In genomic region chr1:64035087-64035791, GRCm38 (mm10) we compare ENCODE assay signal across 8 mouse cellular contexts.
DNase-seq lines count a peak whose midpoint lies in the region; ATAC-seq lines count a peak whose summit lies in the region.

No protein-coding gene starts in this region.

- ATAC-seq in heart, embryonic 13.5 days (ENCODE audit: extremely low read depth, insufficient number of reproducible peaks, low FRiP score, low TSS enrichment), result no peak; the same call in 1 of the 2 replicates
- no peak for ATAC-seq in forebrain, embryonic 11.5 days (replicated peaks; ENCODE audit: low FRiP score)

- no peaks in the 10 kb centered on the region for H3K27me3 ChIP-seq in heart, embryonic 13.5 days (replicated peaks)
- no peaks in the 10 kb centered on the region for H3K27me3 ChIP-seq in forebrain, embryonic 11.5 days (ENCODE audit: control insufficient read depth, insufficient read depth, low read length)

- peak overlapping the region; percentile 57 for H3K27ac ChIP-seq in heart, embryonic 13.5 days (replicated peaks)
- H3K27ac ChIP-seq in forebrain, embryonic 11.5 days (ENCODE audit: low read depth, low read length), result no peak overlapping the region

- H3K4me1 ChIP-seq in heart, embryonic 13.5 days, result peaks cover 53% of the 10 kb centered on the region
- H3K4me1 ChIP-seq in forebrain, embryonic 11.5 days (replicated peaks; ENCODE audit: control insufficient read depth, insufficient read depth, low read length), result peaks cover 2% of the 10 kb centered on the region; the same call in 1 of the 2 replicates

- H3K9me3 ChIP-seq in heart, embryonic 13.5 days, result no peaks in the 10 kb centered on the region
- H3K9me3 ChIP-seq in forebrain, embryonic 11.5 days (ENCODE audit: control insufficient read depth, low read length), result no peaks in the 10 kb centered on the region

- H3K36me3 ChIP-seq in heart, embryonic 13.5 days, result peaks cover 44% of the 10 kb centered on the region
- no peaks in the 10 kb centered on the region for H3K36me3 ChIP-seq in forebrain, embryonic 11.5 days (ENCODE audit: control insufficient read depth, insufficient read depth, low read length)

- DNase-seq in cerebellum, adult 18-20 months, result peak; percentile 48 to 54
- DNase-seq in cerebellum, postnatal 4 days (ENCODE audit: low spot score in 2 of 2), result no peak
- peak; percentile 13 for DNase-seq in NIH3T3 (ENCODE audit: low read depth)
- peak; percentile 18 to 40 for DNase-seq in kidney, postnatal 4 days
- no peak for DNase-seq in forebrain, embryonic 11.5 days (ENCODE audit: low spot score)
- no peak for DNase-seq in thymus, postnatal 36 days
- DNase-seq in thymus, postnatal 25 days, result no peak

- no peak overlapping the region for H3K9ac ChIP-seq in heart, embryonic 13.5 days
- no peak overlapping the region for H3K9ac ChIP-seq in forebrain, embryonic 11.5 days (ENCODE audit: low read length)

- no peak overlapping the region for H3K4me2 ChIP-seq in heart, embryonic 13.5 days
- no peak overlapping the region for H3K4me2 ChIP-seq in forebrain, embryonic 11.5 days (ENCODE audit: low read depth, low read length, severe bottlenecking)

- H3K4me3 ChIP-seq in heart, embryonic 13.5 days, result no peak overlapping the region
- H3K4me3 ChIP-seq in forebrain, embryonic 11.5 days (ENCODE audit: low read depth, low read length), result no peak overlapping the region

- WGBS in heart, embryonic 13.5 days, result 67% methylated on average over 15 of the region's 15 CpGs
- WGBS in forebrain, embryonic 11.5 days, result 86% methylated on average over 15 of the region's 15 CpGs

Comparison
In these comparisons a context has a peak if more than half of its experiments do, and no peak if none do; other contexts are left out.
1. DNase-seq: peak in cerebellum, adult 18-20 months (2 of 2), NIH3T3 (single experiment) and kidney, postnatal 4 days (2 of 2); none in cerebellum, postnatal 4 days (0 of 2), forebrain, embryonic 11.5 days (single experiment), thymus, postnatal 36 days (0 of 2) and thymus, postnatal 25 days (single experiment).